Mouse (Mus musculus) kidney, postnatal 36 days (tissue): Measurements from ENCODE around the gene Gm10842.

Experiments used
- DNase-seq, 2 experiments: peaks; one replicate each; pipeline ENCODE4 v3.0.0; 2021 to 2022; ENCODE audit warnings: mixed read lengths in 2 of 2

Gm10842 gene

GRCm38 (mm10) chr11:105153068-105153833 is 6.6 kb downstream of the Gm10842 start:
- peak; percentile 71 to 75 for DNase-seq

- DNase-seq: peak; percentile 69 to 90
These were observed 9.2 kb downstream of the Gm10842 start for GRCm38 (mm10) chr11:105155915-105156314.

GRCm38 (mm10) chr11:105156748-105157267 is 10.1 kb downstream of the Gm10842 start:
- DNase-seq: peak in 1 of 2 experiments; percentile 28

- peak; percentile 22 to 56 for DNase-seq
These were observed 11.4 kb downstream of the Gm10842 start for GRCm38 (mm10) chr11:105158047-105158446.

- no peak for DNase-seq
These were observed 13.1 kb downstream of the Gm10842 start for GRCm38 (mm10) chr11:105159673-105160360.

GRCm38 (mm10) chr11:105161411-105161810 is 14.7 kb downstream of the Gm10842 start:
- DNase-seq: no peak

- DNase-seq: no peak
These were observed 18.1 kb downstream of the Gm10842 start for GRCm38 (mm10) chr11:105164516-105165510.

- no peak for DNase-seq
These were observed 20.1 kb downstream of the Gm10842 start for GRCm38 (mm10) chr11:105166780-105167179.

- peak in 1 of 2 experiments; percentile 73 for DNase-seq
These were observed 31.8 kb downstream of the Gm10842 start, which contains the start of gene Tlk2 for GRCm38 (mm10) chr11:105178516-105178915. Tlk2 (plus strand) TSS chr11:105178807.

GRCm38 (mm10) chr11:105179523-105179922 is 32.8 kb downstream of the Gm10842 start:
- no peak for DNase-seq

- DNase-seq: peak; percentile 51 to 65
These were observed 33.9 kb downstream of the Gm10842 start for GRCm38 (mm10) chr11:105180471-105181091.

GRCm38 (mm10) chr11:105181126-105181637 is 34.5 kb downstream of the Gm10842 start:
- DNase-seq: peak; percentile 93 to 98

GRCm38 (mm10) chr11:105181689-105182460 is 35.2 kb downstream of the Gm10842 start:
- DNase-seq: peak; percentile 27 to 60

GRCm38 (mm10) chr11:105182461-105182855 is 35.8 kb downstream of the Gm10842 start:
- DNase-seq: no peak

GRCm38 (mm10) chr11:105184678-105185077 is 38.0 kb downstream of the Gm10842 start:
- peak; percentile 27 to 45 for DNase-seq

GRCm38 (mm10) chr11:105192186-105192585 is 45.5 kb downstream of the Gm10842 start:
- DNase-seq: no peak
